Mouse (Mus musculus) liver, embryonic 11.5 days (tissue): ENCODE results near the gene Stag3. TPM values are rescaled to one million over a fixed set of nuclear protein-coding genes. Genes with fewer than 3 reads are reported as not detected.

Source experiments
- ATAC-seq: fragments of 200-750 bp; cut with Nextera tagmentation; replicated peaks from 2 replicates; pipeline ENCODE4 v1.8.0; 2017; ENCODE audit warnings: moderate number of reproducible peaks, mild to moderate bottlenecking, moderate TSS enrichment, moderate library complexity; ENCODE audit not compliant: low FRiP score
- DNase-seq: peaks from one replicate; pipeline ENCODE4 v3.0.0-alpha.2; 2017; ENCODE audit warnings: low spot score
- H3K27ac ChIP-seq: fragments of 300-500 bp; sonication (generic); 2 replicates; pipeline ENCODE4 v1.5.1; 2014; ENCODE audit warnings: mild to moderate bottlenecking, low read depth, low read length, control low read depth
- H3K27me3 ChIP-seq: fragments of 300-500 bp; sonication (generic); replicated peaks from 2 replicates; pipeline ENCODE4 v1.6.1; 2014; ENCODE audit warnings: low read length, mixed read lengths; ENCODE audit not compliant: control insufficient read depth, insufficient read depth
- H3K36me3 ChIP-seq: fragments of 300-500 bp; sonication (generic); 2 replicates; pipeline ENCODE4 v1.6.1; 2014; ENCODE audit warnings: mild to moderate bottlenecking, low read length, moderate library complexity, mixed read lengths; ENCODE audit not compliant: control insufficient read depth, insufficient read depth
- H3K4me1 ChIP-seq: fragments of 300-500 bp; sonication (generic); replicated peaks from 2 replicates; pipeline ENCODE4 v1.6.1; 2014; ENCODE audit warnings: low read length, mixed read lengths; ENCODE audit not compliant: control insufficient read depth, insufficient read depth
- H3K4me2 ChIP-seq: fragments of 300-500 bp; sonication (generic); 2 replicates; pipeline ENCODE4 v1.6.1; 2014; ENCODE audit warnings: mild to moderate bottlenecking, control low read depth, moderate library complexity
- H3K4me3 ChIP-seq: fragments of 300-500 bp; sonication (generic); 2 replicates; pipeline ENCODE4 v1.5.1; 2014; ENCODE audit warnings: low read depth, low read length, control low read depth
- H3K9ac ChIP-seq: fragments of 300-500 bp; sonication (generic); 2 replicates; pipeline ENCODE4 v1.6.1; 2014; ENCODE audit warnings: low read depth, low read length, control low read depth
- H3K9me3 ChIP-seq: fragments of 300-500 bp; sonication (generic); 2 replicates; pipeline ENCODE4 v1.6.1; 2016; ENCODE audit warnings: low read length, inconsistent platforms, mixed read lengths; ENCODE audit not compliant: control insufficient read depth
- WGBS: fragments of 180-500 bp; shearing (Covaris S2); extraction: QIAGEN DNeasy Blood & Tissue Kit; methylation state at CpG from one replicate; pipeline ENCODE4 v1.1.7; 2014; 5-methylcytosine and 5-hydroxymethylcytosine counted together
- polyA plus RNA-seq: library from polyadenylated mRNA; unstranded; fragments of >200 nt; fragmentation: Nextera tagmentation; extraction: Ambion mirVana; gene quantifications from 2 replicates; pipeline ENCODE4 v1.2.1, GENCODE M21; 2014

Gene Stag3
- polyA plus RNA-seq, 1 experiment from 2014 or later, result 7.1 TPM

DNA sequence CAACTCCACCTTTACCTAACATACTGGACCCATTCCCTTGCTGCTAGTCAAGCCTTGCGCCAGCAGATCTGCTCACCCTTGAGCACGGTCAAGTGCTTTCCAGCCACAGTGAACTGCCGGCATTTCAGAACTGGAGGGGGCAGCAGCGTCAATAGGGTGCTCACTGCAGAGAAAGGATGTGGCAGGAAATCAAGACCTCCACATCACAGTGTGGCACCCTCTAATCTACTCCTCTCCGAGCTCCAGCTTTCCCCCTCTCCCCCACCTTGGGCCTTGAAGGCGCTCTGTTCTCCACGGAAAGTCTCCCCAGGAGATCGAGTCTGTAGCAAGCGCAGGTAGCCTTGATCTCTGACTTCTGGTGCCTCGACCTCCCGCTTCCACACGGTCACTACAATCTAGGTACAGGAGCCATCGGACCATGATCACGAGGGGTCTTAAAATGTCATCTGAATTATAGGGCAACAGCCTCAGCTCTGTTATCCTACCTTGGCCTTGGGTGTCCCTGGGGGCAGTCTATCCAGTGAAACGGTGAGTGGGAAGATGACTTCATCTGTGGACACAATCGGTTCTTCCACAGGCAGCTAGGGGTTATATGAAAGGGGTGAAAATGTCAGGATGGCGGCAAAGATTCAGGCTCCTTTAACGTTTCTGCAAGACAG, 17.3 kb upstream of the Stag3 start:
- peaks cover 50% of the 10 kb centered on the region for H3K4me1 ChIP-seq
- peak overlapping the region; percentile 97 for H3K4me3 ChIP-seq
- DNase-seq, result no peak
- H3K9ac ChIP-seq, result peak overlapping the region; percentile 97
- H3K9me3 ChIP-seq, result no peaks in the 10 kb centered on the region
- 49% methylated on average over 18 of the region's 18 CpGs for WGBS
- peaks cover 21% of the 10 kb centered on the region for H3K36me3 ChIP-seq
- peak overlapping the region; percentile 90; the same call in 1 of the 2 replicates for H3K27ac ChIP-seq
- ATAC-seq, result no peak
- H3K27me3 ChIP-seq, result no peaks in the 10 kb centered on the region
- H3K4me2 ChIP-seq, result peak overlapping the region; percentile 94

DNA sequence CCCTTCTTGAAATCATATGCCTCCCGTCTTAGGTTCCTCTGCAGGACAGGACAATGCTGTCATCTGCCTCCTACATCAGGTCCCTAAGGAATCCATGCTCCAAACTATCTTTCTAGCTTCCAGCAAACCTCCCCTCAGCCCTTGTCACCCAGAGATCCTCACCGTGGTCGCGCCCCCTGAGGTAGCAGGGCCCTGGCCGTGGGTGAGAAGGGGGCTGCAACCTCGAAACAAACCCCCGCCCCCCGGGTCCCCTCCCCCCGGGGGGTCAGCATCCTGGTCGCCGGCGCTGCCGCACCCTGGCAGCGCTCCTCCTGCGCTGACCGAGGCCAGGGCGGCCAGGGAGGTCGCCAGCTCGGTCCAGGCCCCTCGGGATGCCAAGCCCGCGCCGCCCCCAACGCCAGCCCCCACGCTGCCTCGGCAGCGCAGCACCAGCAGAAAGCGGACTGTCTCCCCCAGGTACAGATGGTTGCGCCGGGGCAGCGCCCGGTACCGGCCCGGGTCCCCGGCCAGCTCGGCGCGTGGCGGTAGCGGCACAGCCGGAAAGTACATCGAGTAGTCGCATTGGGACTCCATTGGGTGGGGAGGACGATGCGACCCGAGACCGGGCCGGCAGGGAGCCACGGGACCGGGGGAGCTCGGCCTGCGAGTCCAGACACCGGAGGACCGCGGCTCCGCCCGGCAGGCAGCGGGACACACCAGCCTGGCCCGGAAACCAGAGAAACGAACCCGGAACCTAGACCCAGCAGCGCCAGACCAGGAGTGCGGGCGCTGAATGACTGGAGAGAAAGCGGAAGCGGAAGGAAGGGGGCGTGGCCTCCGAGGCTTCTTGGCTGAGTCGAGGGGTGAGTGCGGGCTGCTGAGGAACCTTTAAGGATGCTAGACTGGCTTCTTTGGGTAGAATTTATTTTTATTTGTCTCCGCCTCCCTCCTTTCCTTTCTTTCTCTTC, 16.5 kb upstream of the Stag3 start, which contains the start of gene BC037034:
TSS of gene BC037034 (minus strand) at position 774 of the 947 bp plus-strand sequence.
- DNase-seq (peak; percentile 88), ATAC-seq (peak; percentile 81)
- peak within 1 kb of the TSS; percentile 97 for H3K9ac ChIP-seq
- 1% methylated on average over 70 of the region's 71 CpGs for WGBS
- peaks cover 21% of the 10 kb centered on the region for H3K36me3 ChIP-seq
- peaks cover 46% of the 10 kb centered on the region for H3K4me1 ChIP-seq
- H3K27ac ChIP-seq, result peak within 1 kb of the TSS; percentile 87
- no peaks in the 10 kb centered on the region for H3K9me3 ChIP-seq
- no peaks in the 10 kb centered on the region for H3K27me3 ChIP-seq
- peak within 1 kb of the TSS; percentile 97 for H3K4me3 ChIP-seq
- H3K4me2 ChIP-seq, result peak within 1 kb of the TSS; percentile 94

DNA sequence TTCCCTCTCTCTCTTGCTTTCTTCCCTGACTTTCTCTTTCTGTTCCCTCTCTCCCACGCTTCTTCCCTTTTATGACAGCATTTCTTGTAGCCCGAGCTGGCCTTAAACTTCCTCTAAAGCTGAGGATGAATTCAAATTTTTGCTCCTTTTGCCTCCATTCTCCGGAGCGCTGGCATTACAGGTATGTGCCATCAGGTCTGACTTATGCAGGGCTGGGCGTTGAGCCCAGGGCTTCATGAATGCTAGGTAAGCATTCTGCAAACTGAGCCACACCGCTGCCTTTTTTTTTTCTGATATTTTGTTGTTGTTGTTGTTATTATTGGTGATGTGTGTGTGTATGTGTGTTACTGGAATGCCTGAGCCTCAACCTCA, 15.8 kb upstream of the Stag3 start:
- peaks cover 40% of the 10 kb centered on the region for H3K4me1 ChIP-seq
- peak overlapping the region; percentile 94 for H3K4me2 ChIP-seq
- no peaks in the 10 kb centered on the region for H3K9me3 ChIP-seq
- H3K9ac ChIP-seq, result peak overlapping the region; percentile 97
- no peaks in the 10 kb centered on the region for H3K27me3 ChIP-seq
- H3K27ac ChIP-seq, result no peak overlapping the region; the same call in 1 of the 2 replicates
- H3K4me3 ChIP-seq, result peak overlapping the region; percentile 97
- DNase-seq (no peak), ATAC-seq (no peak)
- H3K36me3 ChIP-seq, result peaks cover 18% of the 10 kb centered on the region
- 16% methylated on average over 6 of the region's 6 CpGs for WGBS

GRCm38 (mm10) chr5:138265712-138266111, 14.3 kb upstream of the Stag3 start:
- Histone ChIP-seq H3K27me3 (peaks cover 6% of the 10 kb centered on the region), H3K36me3 (peaks cover 9% of the 10 kb centered on the region), H3K27ac (no peak overlapping the region), H3K4me1 (peaks cover 25% of the 10 kb centered on the region), H3K9ac (no peak overlapping the region), H3K4me2 (no peak overlapping the region), H3K4me3 (no peak overlapping the region), H3K9me3 (no peaks in the 10 kb centered on the region)
- WGBS, result 88% methylated on average over 4 of the region's 4 CpGs
- DNase-seq, result no peak
- no peak for ATAC-seq

- Histone ChIP-seq H3K9ac (no peak overlapping the region), H3K27ac (no peak overlapping the region), H3K36me3 (peaks cover 2% of the 10 kb centered on the region; the same call in 1 of the 2 replicates), H3K4me2 (no peak overlapping the region), H3K4me1 (peaks cover 15% of the 10 kb centered on the region), H3K4me3 (no peak overlapping the region), H3K27me3 (peaks cover 20% of the 10 kb centered on the region), H3K9me3 (no peaks in the 10 kb centered on the region)
- ATAC-seq, result no peak
- 84% methylated on average over 3 of the region's 3 CpGs for WGBS
- DNase-seq, result peak; percentile 9
These were observed 12.9 kb upstream of the Stag3 start for GRCm38 (mm10) chr5:138267114-138267513.

GRCm38 (mm10) chr5:138268980-138269379, 11.1 kb upstream of the Stag3 start:
- H3K4me2 ChIP-seq, result no peak overlapping the region
- H3K36me3 ChIP-seq, result no peaks in the 10 kb centered on the region
- H3K9me3 ChIP-seq, result no peaks in the 10 kb centered on the region
- no peak overlapping the region for H3K4me3 ChIP-seq
- H3K27me3 ChIP-seq, result peaks cover 32% of the 10 kb centered on the region
- H3K27ac ChIP-seq, result no peak overlapping the region
- peaks cover 5% of the 10 kb centered on the region for H3K4me1 ChIP-seq
- no peak overlapping the region for H3K9ac ChIP-seq
- WGBS, result 72% methylated on average over 4 of the region's 4 CpGs
- ATAC-seq, result no peak
- DNase-seq, result no peak

DNA sequence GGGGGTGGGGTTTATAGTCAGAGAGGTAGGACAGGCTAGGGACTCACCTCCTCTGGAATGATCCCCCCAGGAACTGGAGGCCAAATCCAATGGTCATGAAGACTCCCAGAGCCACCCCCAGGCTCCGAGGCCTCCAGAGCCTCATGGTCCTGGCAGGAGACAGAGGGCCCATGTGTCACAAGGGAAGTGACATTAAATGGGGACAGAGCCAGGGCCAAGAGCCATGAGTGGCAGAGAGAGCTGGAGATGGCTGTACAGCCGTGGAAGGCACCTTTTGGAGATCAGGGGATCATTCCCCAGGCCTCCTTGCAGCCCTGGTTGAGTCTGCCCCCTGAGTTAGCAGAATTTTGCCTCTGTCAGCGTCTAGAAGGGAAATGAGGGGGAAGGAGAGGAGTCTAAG, 8.8 kb upstream of the Stag3 start:
- H3K27me3 ChIP-seq, result peaks cover 40% of the 10 kb centered on the region

GRCm38 (mm10) chr5:138272409-138272923, 7.6 kb upstream of the Stag3 start, which contains the start of gene Gal3st4:
Gene Gal3st4, minus strand, starts transcription at chr5:138272840.
- no peak for ATAC-seq
- H3K4me1 ChIP-seq, result no peaks in the 10 kb centered on the region; the same call in none of the 2 replicates
- no peaks in the 10 kb centered on the region for H3K9me3 ChIP-seq
- H3K4me2 ChIP-seq, result peak within 1 kb of the TSS; percentile 20
- H3K27me3 ChIP-seq, result peaks cover 40% of the 10 kb centered on the region
- peak within 1 kb of the TSS; percentile 10; the same call in 1 of the 2 replicates for H3K4me3 ChIP-seq
- H3K27ac ChIP-seq, result no peak within 1 kb of the TSS
- H3K9ac ChIP-seq, result peak within 1 kb of the TSS; percentile 25; the same call in 1 of the 2 replicates
- H3K36me3 ChIP-seq, result no peaks in the 10 kb centered on the region; the same call in 1 of the 2 replicates
- DNase-seq, result no peak
- 9% methylated on average over 12 of the region's 12 CpGs for WGBS

More for the DNA sequence above, 8.8 kb upstream of the Stag3 start:
- Histone ChIP-seq H3K36me3 (no peaks in the 10 kb centered on the region), H3K9ac (no peak overlapping the region), H3K4me2 (no peak overlapping the region), H3K4me3 (no peak overlapping the region), H3K9me3 (no peaks in the 10 kb centered on the region), H3K4me1 (no peaks in the 10 kb centered on the region; the same call in none of the 2 replicates), H3K27ac (no peak overlapping the region)
- WGBS, result 52% methylated on average over 3 of the region's 3 CpGs
- ATAC-seq, result no peak
- DNase-seq, result no peak
